Mouse (Mus musculus): Measurements from ENCODE around the gene Olfr1497.
"Not testable (repeated sequence)": the region's sequence is repeated elsewhere in the genome, so short reads cannot be mapped to it uniquely, and the experiment has no call there.

Olfr1497 gene

DNA sequence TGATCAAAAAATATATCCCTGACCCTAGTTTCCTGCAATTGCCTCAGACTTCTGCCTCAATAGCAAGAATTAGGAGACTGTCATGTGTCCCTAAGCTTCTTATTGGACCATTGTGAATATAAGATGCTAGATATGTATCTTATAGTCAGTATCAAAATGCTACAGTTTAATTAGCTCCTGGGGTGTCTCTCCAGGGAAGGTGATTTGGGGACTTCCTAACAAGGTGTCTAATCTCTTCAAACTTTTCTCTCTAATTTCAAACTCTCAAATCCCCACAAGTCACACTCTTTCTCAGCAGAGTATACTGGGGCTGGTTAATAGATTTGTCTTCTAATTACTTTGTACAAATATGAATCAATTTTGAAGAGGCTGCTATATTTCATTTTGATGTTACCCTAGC, at the start of gene Olfr1497:
Gene Olfr1497, minus strand, starts transcription at position 101 of the 400 bp plus-strand sequence.
- no peak for DNase-seq

DNA sequence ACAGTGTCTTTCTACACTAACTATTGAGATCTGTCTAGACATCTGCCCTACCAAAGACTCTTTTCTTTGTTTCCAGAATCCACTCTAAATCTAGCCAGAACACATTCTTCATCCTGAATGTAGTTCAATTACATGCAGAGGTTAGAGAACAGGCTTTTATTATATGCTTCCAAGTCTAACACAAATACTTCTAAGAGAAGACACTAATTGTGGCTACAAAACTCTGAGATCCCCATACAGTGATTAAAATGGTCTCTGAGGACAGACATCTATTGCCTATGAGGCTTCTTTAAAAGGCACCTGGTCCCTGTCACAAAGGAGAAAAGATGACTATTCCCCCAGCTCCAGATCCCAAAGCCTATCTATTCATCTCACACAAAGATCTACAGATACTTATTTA, 32.4 kb upstream of the Olfr1497 start, which contains the start of gene Olfr1500:
Gene Olfr1500, minus strand, starts transcription at position 101 of the 400 bp plus-strand sequence.
- DNase-seq: no peak

DNA sequence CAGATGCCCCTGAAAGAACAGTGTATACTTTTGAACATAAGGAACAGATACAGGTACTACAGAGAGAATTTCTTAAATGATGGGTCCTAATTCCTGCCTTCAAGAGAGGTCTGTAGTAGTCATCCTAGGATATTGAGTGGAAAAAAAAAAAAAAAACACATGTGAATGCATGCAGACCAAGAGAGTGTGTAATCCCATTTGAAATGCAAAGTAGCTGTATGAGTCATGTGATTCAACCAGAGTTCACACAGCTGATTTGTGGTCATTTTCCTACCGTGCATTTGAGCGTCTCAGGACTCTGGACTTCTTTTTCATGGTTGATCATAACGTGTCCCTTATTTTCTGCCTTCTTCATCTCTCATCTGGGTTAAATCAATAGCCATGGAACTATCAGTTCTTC, 30.4 kb upstream of the Olfr1497 start:
- DNase-seq: no peak

DNA sequence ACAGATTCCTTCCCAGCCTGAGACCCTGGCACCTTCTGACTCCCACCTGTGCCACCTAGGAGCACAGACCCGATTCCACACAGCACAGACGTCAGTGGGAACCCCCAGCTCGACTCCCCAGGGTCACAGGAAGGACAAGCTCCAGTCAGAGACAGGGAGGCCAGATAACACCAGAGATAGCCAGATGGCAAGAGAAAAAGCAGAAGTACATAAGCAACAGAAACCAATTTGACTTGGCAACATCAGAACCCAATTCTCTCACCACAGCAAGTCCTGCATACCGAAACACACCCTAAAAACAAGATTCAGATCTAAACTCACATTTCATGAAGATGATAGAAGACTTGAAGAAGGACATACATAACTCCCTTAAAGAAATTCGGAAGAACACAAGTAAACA, 22.8 kb upstream of the Olfr1497 start:
- DNase-seq: no peak

DNA sequence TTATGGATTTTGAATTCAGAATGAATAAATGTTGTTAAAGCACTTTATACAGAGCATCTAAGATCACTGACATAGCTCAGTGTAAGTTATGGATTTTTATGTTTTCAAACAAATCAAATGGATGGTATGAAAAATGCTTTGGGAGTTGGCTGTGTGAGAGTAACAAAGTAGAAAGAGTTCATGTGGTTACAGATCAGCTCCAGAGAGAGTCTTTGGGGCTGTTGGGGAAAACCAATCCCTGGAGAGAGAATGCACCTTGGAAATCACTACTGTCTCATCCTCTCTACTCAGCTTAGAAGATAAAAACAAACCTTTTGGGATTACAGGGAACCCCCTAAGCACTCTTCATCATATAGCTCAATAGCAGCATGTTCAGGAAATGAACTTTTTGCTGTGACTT, 21.3 kb upstream of the Olfr1497 start, which contains the start of gene Olfr1499:
Gene Olfr1499, minus strand, starts transcription at position 101 of the 400 bp plus-strand sequence.
- no peak for DNase-seq

DNA sequence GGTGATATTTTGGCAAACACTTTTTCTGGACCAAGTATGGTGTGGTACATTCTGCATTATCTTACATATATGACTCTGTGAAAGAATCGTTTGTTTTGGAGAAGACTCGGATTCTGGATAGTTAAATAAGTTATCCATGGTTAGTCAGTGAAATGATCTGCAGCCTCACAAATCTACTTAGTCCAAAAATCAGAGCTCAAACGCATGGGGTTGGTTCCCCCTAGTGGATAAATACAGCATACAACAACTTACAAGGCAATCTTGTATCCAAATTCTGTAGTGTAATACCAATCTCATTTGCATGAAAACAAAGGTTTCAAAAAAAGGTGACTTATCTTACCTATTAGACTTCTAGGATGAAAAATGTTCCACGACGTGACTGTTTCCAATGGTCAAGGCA, 20.8 kb upstream of the Olfr1497 start:
- no peak for DNase-seq

DNA sequence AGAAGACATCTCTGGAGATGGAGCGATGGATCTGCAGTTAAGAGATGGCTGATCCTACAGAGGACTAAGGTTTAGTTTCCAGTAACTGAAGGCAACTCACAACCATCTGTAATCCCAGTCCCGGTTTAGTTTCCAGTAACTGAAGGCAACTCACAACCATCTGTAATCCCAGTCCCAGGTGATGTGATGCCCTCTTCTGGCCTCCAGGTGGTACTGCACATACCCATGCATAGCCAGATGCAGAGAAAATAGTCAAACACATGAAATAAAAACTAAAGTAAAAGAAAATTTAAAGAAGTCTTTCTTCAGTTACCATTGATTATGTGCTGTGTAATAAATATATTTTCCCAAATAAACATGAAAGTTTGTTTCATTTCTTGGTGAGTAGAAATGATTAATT, 14.8 kb upstream of the Olfr1497 start:
- no peak for DNase-seq

DNA sequence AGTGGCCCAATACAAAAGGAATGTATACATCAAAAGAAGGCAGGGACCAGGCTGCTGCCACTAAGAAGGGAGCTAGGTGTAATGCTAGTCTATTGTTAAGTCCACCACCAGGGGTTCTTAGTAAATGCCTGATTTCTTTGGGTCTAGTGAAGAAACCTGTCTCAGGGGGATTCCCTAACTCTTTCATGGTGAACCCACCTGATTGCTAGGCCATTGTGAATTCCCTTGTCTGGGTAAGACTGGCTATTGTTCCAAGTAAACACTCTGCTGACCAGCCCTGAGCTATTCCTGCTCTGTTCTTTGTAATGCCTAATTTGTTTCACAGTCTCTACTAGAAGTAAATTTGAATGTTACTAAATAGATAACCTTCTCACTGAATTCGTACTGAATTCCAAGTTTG, 7.5 kb upstream of the Olfr1497 start:
- not testable (repeated sequence) for DNase-seq

DNA sequence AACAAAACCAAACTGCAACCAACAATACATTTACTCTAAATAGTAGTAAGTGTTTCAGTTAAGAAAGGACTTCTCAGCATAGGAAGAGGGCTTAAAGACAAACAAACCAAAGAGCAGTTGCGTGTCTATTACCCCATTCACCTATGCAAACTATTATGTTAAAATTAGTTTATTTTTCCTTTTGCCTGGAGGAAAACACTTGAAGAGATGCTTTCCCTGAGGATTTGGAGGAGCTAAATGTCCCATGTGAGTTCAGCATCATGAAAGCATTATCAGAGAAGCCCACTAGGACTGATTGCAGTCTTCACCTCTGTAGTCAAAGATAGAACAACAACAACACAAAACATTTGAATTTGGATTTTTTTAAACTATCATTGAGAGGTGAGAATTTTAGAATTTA, 20.4 kb downstream of the Olfr1497 start, which contains the start of gene Olfr1496:
Gene Olfr1496, plus strand, starts transcription at position 301 of the 400 bp plus-strand sequence.
- DNase-seq: no peak

DNA sequence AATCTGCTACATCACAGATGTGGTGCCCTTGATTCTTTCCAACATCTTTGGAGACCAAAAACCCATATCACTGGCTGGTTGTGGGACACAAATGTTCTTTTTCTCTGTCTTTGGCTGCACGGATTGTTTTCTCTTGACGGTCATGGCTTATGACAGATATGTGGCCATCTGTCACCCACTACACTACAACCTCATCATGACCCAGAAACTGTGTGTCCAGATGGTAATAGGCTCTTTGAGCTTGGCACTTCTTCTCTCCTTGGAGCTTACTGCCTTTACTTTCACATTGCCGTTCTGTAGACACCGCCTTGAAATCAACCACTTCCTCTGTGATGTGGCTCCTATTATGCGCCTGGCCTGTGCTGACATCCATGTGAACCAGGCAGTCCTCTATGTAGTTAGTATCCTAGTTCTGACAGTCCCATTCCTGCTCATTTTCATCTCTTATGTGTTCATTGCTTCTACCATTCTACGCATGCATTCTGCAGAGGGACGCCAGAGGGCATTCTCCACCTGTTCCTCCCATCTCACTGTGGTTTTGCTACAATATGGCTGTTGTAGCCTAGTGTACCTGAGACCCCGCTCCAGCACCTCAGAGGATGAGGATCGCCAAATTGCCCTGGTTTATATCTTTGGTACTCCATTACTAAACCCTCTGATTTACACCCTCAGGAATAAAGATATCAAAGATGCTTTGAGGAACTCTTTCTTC, 29.3 kb downstream of the Olfr1497 start:
- no peak for DNase-seq

DNA sequence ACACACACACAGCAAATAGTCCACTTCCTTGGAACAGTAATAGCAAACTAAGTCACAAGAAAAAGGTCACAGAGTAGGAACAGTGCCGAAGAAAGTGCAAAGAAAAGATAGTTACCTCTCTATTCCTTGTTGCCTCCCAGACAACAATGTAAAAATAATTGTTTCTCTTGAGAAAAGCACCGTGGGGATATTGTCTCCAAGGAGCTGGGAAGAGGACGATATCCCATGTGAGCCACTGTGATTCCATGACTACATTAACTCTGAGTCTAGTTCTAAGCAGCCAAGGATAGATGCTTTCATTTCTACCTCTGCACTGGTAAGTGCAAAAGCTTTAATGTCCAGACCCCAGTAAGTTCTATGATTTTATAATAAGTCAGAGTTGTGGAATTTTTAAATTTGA, 33.7 kb downstream of the Olfr1497 start, which contains the start of gene Olfr1495:
Gene Olfr1495, plus strand, starts transcription at position 301 of the 400 bp plus-strand sequence.
- DNase-seq: no peak

DNA sequence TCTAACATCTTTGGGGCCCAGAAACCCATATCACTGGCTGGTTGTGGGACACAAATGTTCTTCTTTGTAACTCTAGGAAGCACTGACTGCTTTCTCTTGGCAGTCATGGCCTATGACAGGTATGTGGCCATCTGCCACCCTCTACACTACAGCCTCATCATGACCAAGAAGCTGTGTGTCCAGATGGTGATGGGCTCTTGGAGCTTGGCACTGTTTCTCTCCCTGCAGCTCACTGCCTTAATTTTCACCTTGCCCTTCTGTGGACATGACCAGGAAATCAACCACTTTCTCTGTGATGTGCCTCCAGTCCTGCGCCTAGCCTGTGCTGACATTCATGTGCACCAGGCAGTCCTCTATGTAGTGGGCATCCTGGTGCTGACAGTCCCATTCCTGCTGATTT, 48.6 kb downstream of the Olfr1497 start:
- no peak for DNase-seq

Data from liver (tissue).